Mouse (Mus musculus) ES-Bruce4 (cell line): ENCODE results near the gene Nifk.

Source experiments
- EP300 ChIP-seq: IDR thresholded peaks from 2 replicates; pipeline ENCODE4 v1.6.1; 2011; ENCODE audit warnings: low read depth, low read length; ENCODE audit not compliant: insufficient read depth
- POLR2A ChIP-seq: IDR thresholded peaks from one replicate; pipeline ENCODE4 v1.8.1; 2011; ENCODE audit warnings: low read length; ENCODE audit not compliant: insufficient read depth

DNA sequence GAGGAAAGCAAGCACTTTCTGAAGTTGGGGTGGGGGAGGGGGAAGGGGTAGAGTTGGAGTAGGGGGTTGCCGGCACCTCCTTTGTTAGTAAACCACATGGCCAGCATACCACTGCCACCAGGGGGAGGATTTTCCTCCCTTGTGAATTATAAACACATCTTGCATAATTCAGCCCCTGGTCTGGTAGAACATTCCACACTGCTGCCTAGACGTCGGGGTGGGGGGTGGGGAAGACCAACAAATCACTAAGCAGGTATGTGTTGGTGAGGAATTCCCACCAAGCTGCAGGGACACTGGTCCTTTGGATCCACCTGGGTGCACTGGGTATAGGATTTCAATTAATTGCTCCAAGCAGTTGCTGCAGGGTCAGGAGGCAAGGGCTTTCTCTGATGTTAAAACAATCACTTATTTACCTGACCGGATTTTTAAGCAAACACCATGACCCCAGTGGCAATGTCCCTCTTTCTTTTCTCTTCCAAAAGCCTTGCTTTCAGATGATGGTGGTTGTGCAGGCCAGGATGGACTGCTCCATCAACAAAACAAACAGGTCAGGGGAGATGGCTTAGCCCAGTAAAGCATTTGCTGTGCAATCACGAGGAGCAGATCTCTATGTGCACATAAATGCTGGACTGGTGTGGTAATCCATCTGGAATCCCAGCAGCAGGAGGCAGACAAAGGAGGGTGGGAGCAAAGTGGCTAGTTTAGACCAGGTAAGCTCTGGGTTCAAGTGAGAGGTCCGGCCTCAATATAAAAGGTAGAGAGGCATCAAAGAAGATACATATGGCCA is 22.2 kb downstream of the Nifk start:
- TF ChIP-seq EP300 (peak; percentile 71), POLR2A (no peak)
